Mouse (Mus musculus) midbrain, postnatal 0 days (tissue): ENCODE results near the gene Fntb. TPM values are rescaled to one million over a fixed set of nuclear protein-coding genes. Genes with fewer than 3 reads are reported as not detected.
A peak's percentile ranks its signal among the peaks of the same experiment; 100 is the strongest.

Source experiments
- ATAC-seq: fragments of 200-750 bp; cut with Nextera tagmentation; 2 replicates; pipeline ENCODE4 v1.8.0; 2017; ENCODE audit warnings: moderate number of reproducible peaks, mild to moderate bottlenecking, moderate TSS enrichment, moderate library complexity; ENCODE audit not compliant: low FRiP score
- DNase-seq: peaks from one replicate; pipeline ENCODE4 v3.0.0-alpha.2; 2015; ENCODE audit warnings: low spot score
- H3K27ac ChIP-seq: fragments of 300-500 bp; sonication (generic); 2 replicates; pipeline ENCODE4 v1.5.1; 2014; ENCODE audit warnings: low read depth, mild to moderate bottlenecking, low read length, mixed read lengths
- H3K27me3 ChIP-seq: fragments of 300-500 bp; sonication (generic); 2 replicates; pipeline ENCODE4 v1.6.1; 2014; ENCODE audit warnings: low read length, control low read depth, mixed read lengths; ENCODE audit not compliant: insufficient read depth
- H3K36me3 ChIP-seq: fragments of 300-500 bp; sonication (generic); 2 replicates; pipeline ENCODE4 v1.6.1; 2014; ENCODE audit warnings: low read length, control low read depth, mixed read lengths; ENCODE audit not compliant: insufficient read depth
- H3K4me1 ChIP-seq: fragments of 300-500 bp; sonication (generic); 2 replicates; pipeline ENCODE4 v1.6.1; 2014; ENCODE audit warnings: mild to moderate bottlenecking, control low read depth, antibody characterized with exemption, low read length, mixed read lengths; ENCODE audit not compliant: insufficient read depth
- H3K4me2 ChIP-seq: fragments of 300-500 bp; sonication (generic); 2 replicates; pipeline ENCODE4 v1.6.1; 2014; ENCODE audit warnings: low read depth, mild to moderate bottlenecking, low read length, mixed read lengths; ENCODE audit not compliant: poor library complexity, severe bottlenecking
- H3K4me3 ChIP-seq: fragments of 300-500 bp; sonication (generic); 2 replicates; pipeline ENCODE4 v1.5.1; 2014; ENCODE audit warnings: low read depth, mild to moderate bottlenecking, low read length, moderate library complexity
- H3K9ac ChIP-seq: fragments of 300-500 bp; sonication (generic); replicated peaks from 2 replicates; pipeline ENCODE4 v1.6.1; 2014; ENCODE audit warnings: mild to moderate bottlenecking, low read length, moderate library complexity, mixed read lengths; ENCODE audit not compliant: poor library complexity, severe bottlenecking
- H3K9me3 ChIP-seq: fragments of 300-500 bp; sonication (generic); 2 replicates; pipeline ENCODE4 v1.6.1; 2016; ENCODE audit warnings: low read length, control low read depth
- CTCF ChIP-seq: IDR thresholded peaks from 2 replicates; pipeline ENCODE4 v1.5.1; 2016; ENCODE audit warnings: antibody characterized with exemption, mild to moderate bottlenecking
- WGBS: fragments of 180-500 bp; shearing (Covaris S2); extraction: QIAGEN DNeasy Blood & Tissue Kit; methylation state at CpG from one replicate; pipeline ENCODE4 v1.1.7; 2014; 5-methylcytosine and 5-hydroxymethylcytosine counted together
- polyA plus RNA-seq: library from polyadenylated mRNA; unstranded; fragments of >200 nt; fragmentation: Nextera tagmentation; extraction: Ambion mirVana; gene quantifications from 2 replicates; pipeline ENCODE4 v1.2.1, GENCODE M21; 2015
- total RNA-seq: library from RNA; depleted of rRNA; stranded (reverse); fragments of >200 nt; gene quantifications from 2 replicates; pipeline ENCODE4 v1.2.3, GENCODE M21; 2014

Gene Fntb
- total and polyA plus RNA-seq, 2 experiments from 2014 or later, result 34.3 to 36.6 TPM

DNA sequence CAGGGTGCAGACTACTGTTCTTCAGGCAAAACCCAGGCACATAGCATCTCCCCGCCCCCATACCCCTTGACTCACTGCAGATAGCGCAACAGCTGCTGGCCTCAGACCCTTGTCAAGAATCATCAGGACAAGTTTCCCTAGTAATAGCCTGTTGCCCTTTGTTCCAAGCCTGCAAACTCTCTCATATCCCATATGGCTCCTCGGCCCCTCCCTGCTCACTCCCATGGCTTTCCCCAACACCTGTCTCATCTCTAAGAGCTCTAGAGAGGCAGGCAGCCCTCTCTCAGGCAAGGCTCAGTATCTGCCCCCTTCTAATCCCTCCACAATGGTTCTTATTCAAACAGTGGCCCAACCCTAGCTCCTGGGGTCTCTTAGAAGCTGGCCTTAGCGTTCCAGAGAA lies 55.2 kb downstream of the Fntb start:
- Histone ChIP-seq H3K9me3 (no peaks in the 10 kb centered on the region), H3K36me3 (no peaks in the 10 kb centered on the region), H3K4me3 (peak overlapping the region; percentile 75; the same call in 1 of the 2 replicates), H3K27me3 (no peaks in the 10 kb centered on the region), H3K27ac (no peak overlapping the region), H3K4me2 (peak overlapping the region; percentile 71), H3K9ac (peak overlapping the region; percentile 96; the same call in 1 of the 2 replicates), H3K4me1 (peaks cover 14% of the 10 kb centered on the region)
- TF ChIP-seq CTCF, result no peak
- ATAC-seq, result no peak
- WGBS, result 53% methylated on average over 4 of the region's 4 CpGs
- DNase-seq, result no peak

DNA sequence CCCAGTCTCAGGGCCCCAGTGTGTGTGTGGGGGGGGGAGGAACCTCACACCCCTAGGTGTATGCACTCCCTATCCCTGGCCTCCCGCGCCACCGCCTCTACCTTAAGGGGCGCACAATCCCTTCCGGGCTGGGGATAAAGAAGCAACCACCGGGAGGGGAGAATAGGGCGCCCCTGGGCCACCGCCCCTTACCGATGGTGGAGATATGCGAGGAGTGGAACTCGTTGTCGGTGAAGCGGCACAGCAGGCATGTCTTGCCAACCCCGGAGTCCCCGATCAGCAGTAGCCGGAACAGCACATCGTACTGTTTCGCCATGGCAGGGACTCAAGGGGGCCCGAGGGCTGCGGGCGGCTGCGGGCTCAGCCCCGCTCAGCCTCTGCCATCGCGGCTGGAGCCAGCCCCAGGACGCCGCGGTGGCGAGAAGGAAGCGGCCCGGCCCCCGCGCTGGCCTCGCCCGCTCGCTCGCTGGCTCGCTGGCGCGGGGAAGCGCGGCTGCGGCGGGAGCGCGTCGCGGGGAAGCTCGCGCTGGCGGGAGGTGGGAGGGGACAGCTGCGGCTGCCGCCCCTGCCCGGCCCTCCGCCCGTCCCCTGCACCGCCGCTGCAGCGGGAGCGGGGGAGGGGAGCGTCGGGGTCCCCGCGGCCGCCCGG lies 56.7 kb downstream of the Fntb start:
- ATAC-seq (peak; percentile 71), DNase-seq (peak; percentile 44)
- 1% methylated on average over 50 of the region's 66 CpGs for WGBS
- H3K4me3 ChIP-seq, result peak overlapping the region; percentile 75
- H3K27ac ChIP-seq, result peak overlapping the region; percentile 85
- H3K27me3 ChIP-seq, result no peaks in the 10 kb centered on the region
- peak overlapping the region; percentile 96 for H3K9ac ChIP-seq
- peaks cover 14% of the 10 kb centered on the region for H3K4me1 ChIP-seq
- H3K9me3 ChIP-seq, result no peaks in the 10 kb centered on the region
- peak overlapping the region; percentile 71 for H3K4me2 ChIP-seq
- peak; percentile 42 for TF ChIP-seq CTCF
- no peaks in the 10 kb centered on the region for H3K36me3 ChIP-seq

DNA sequence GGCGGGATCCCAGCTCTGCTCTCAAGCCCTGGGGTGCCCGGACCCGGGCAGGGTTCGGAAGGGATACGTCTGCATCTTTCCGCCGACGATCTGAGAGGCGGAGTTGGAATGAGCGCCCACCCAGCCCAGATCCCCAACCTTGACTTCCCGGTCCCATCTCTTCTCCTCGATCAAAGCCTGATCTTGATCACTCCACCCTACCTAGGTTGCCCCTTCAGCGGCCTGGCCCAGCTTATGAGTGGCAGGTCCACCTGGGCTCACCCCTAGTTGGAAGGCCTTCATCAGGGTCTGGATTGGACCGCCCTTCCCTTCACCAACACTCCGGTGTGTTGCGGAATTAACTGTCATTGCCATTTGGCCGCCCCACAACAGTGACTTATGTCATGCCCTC lies 57.3 kb downstream of the Fntb start, which contains the start of gene Rab15:
Gene Rab15 (minus strand): TSS at position 258 of the 391 bp plus-strand sequence.
- peak within 1 kb of the TSS; percentile 85 for H3K27ac ChIP-seq
- ATAC-seq (no peak), DNase-seq (peak; percentile 22)
- H3K9ac ChIP-seq, result peak within 1 kb of the TSS; percentile 96
- WGBS, result 3% methylated on average over 14 of the region's 17 CpGs
- no peaks in the 10 kb centered on the region for H3K36me3 ChIP-seq
- H3K4me3 ChIP-seq, result peak within 1 kb of the TSS; percentile 75
- H3K9me3 ChIP-seq, result no peaks in the 10 kb centered on the region
- H3K4me2 ChIP-seq, result peak within 1 kb of the TSS; percentile 71
- no peaks in the 10 kb centered on the region for H3K27me3 ChIP-seq
- peaks cover 14% of the 10 kb centered on the region for H3K4me1 ChIP-seq
- no peak for TF ChIP-seq CTCF

DNA sequence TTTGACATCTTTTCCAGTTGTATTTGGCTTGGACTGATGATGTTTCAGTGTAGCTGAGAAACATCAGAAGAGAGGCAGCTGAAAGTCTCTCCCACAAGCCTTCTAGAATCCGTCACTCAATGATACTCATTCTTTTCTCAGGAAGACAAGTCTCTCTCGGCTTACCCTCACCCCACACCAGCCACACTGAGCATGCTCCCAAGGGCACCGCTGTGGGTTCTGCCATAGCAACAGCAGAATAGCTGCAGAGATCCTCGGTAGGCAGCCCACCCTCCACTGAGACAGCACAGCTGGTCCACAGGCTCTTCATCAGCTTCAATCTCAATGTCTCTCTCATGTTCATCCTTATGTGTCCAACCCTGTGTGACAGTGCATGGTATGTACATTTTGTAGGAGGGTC lies 59.9 kb downstream of the Fntb start:
- Histone ChIP-seq H3K4me1 (peaks cover 12% of the 10 kb centered on the region), H3K9ac (no peak overlapping the region), H3K4me2 (no peak overlapping the region), H3K9me3 (no peaks in the 10 kb centered on the region), H3K36me3 (no peaks in the 10 kb centered on the region), H3K27me3 (no peaks in the 10 kb centered on the region), H3K27ac (no peak overlapping the region), H3K4me3 (no peak overlapping the region)
- WGBS, result 54% methylated on average over 4 of the region's 4 CpGs
- TF ChIP-seq CTCF, result no peak
- DNase-seq (no peak), ATAC-seq (no peak)

DNA sequence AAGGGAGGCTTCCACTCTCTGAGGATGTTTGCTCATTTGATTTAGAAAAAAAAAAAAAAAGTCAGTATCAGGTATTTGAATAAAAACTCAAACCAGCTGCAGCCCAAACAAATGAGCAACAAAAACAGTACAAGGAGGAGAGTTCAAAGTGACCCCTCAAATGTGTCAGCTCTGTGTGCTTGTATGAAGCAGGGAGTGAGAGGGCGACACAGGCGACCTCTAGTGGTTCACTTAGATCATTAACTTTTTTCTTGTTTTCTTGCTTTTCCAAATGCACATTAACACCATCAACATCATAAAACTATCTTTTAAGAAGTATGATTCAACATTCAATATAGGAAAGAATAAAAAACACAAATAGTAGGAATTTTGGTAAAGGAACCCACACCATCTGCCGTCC lies 67.3 kb downstream of the Fntb start:
- H3K27me3 ChIP-seq, result no peaks in the 10 kb centered on the region
- H3K4me1 ChIP-seq, result no peaks in the 10 kb centered on the region
- DNase-seq (peak; percentile 73), ATAC-seq (no peak)
- no peak overlapping the region for H3K27ac ChIP-seq
- TF ChIP-seq CTCF, result peak; percentile 86
- no peak overlapping the region for H3K9ac ChIP-seq
- H3K36me3 ChIP-seq, result no peaks in the 10 kb centered on the region
- WGBS, result 4% methylated on average over 3 of the region's 3 CpGs
- H3K4me2 ChIP-seq, result no peak overlapping the region
- H3K4me3 ChIP-seq, result no peak overlapping the region
- no peaks in the 10 kb centered on the region for H3K9me3 ChIP-seq

DNA sequence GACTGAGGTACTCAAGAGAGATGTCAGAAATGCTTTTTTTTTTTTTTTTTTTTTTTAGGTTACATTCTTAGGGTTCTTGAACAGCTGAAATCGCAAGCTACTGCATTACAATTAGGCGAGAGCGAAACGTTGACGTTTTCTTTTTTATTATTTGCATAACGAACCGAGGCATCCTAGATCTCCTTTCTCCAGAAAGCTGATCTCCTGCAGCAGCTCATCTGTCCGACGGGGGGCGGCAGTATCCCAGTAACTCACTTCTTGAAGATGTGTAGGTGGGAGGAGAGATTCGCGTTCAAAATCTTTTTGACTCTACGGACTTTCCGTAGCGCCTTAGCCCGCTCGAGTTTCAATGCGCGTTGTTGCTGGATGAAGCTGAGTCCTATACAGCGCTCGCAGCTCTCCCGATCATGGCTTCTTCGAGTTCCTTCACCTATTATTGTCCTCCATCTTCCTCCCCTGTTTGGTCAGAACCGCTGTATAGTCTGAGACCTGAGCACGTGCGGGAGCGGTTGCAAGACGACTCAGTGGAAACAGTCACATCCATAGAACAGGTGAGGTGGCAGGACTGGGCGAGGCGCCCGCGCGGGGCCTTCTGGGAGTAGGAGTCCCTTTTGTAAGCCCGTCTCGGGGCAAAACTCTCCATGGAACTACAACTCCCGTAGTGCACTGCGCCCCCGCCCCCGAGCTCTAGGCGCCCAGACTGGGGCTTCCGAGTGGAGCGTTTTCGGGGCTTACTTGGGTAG lies 71.9 kb downstream of the Fntb start:
- Histone ChIP-seq H3K27ac (peak overlapping the region; percentile 59), H3K9me3 (no peaks in the 10 kb centered on the region), H3K36me3 (no peaks in the 10 kb centered on the region), H3K4me1 (peaks cover 4% of the 10 kb centered on the region; the same call in 1 of the 2 replicates), H3K4me3 (peak overlapping the region; percentile 52), H3K4me2 (peak overlapping the region; percentile 62), H3K27me3 (no peaks in the 10 kb centered on the region), H3K9ac (peak overlapping the region; percentile 68)
- peak; percentile 90 for TF ChIP-seq CTCF
- ATAC-seq (peak; percentile 97), DNase-seq (peak; percentile 98)
- WGBS, result under 1% methylated on average over 43 of the region's 43 CpGs
